Mouse (Mus musculus) neural tube, embryonic 14.5 days (tissue): ENCODE measurements around the gene Kifc5b. TPM values are rescaled to one million over a fixed set of nuclear protein-coding genes. Genes with fewer than 3 reads are reported as not detected.

Experiments used
- ATAC-seq: fragments of 200-750 bp; cut with Nextera tagmentation; 2 replicates; pipeline ENCODE4 v1.8.0; 2017; ENCODE audit warnings: low read depth, mild to moderate bottlenecking, moderate TSS enrichment, moderate library complexity
- H3K27ac ChIP-seq: fragments of 300-500 bp; sonication (generic); 2 replicates; pipeline ENCODE4 v1.5.1; 2014; ENCODE audit warnings: low read depth, mild to moderate bottlenecking, control low read depth, low read length, moderate library complexity, mixed read lengths
- H3K27me3 ChIP-seq: fragments of 300-500 bp; sonication (generic); 2 replicates; pipeline ENCODE4 v1.6.1; 2014; ENCODE audit warnings: low read length; ENCODE audit not compliant: control insufficient read depth, insufficient read depth
- H3K36me3 ChIP-seq: fragments of 300-500 bp; sonication (generic); 2 replicates; pipeline ENCODE4 v1.6.1; 2014; ENCODE audit warnings: low read length, mixed read lengths; ENCODE audit not compliant: control insufficient read depth, insufficient read depth
- H3K4me1 ChIP-seq: fragments of 300-500 bp; sonication (generic); 2 replicates; pipeline ENCODE4 v1.6.1; 2014; ENCODE audit warnings: low read length; ENCODE audit not compliant: control insufficient read depth, insufficient read depth
- H3K4me2 ChIP-seq: fragments of 300-500 bp; sonication (generic); 2 replicates; pipeline ENCODE4 v1.6.1; 2014; ENCODE audit warnings: mild to moderate bottlenecking, low read depth, low read length, control low read depth
- H3K4me3 ChIP-seq: fragments of 300-500 bp; sonication (generic); 2 replicates; pipeline ENCODE4 v1.5.1; 2014; ENCODE audit warnings: low read depth, low read length, control low read depth, mixed read lengths
- H3K9ac ChIP-seq: fragments of 300-500 bp; sonication (generic); replicated peaks from 2 replicates; pipeline ENCODE4 v1.6.1; 2014; ENCODE audit warnings: low read depth, mild to moderate bottlenecking, control low read depth, low read length, mixed read lengths
- H3K9me3 ChIP-seq: fragments of 300-500 bp; sonication (generic); 2 replicates; pipeline ENCODE4 v1.6.1; 2016; ENCODE audit warnings: low read length; ENCODE audit not compliant: control insufficient read depth
- WGBS: fragments of 180-500 bp; shearing (Covaris S2); extraction: QIAGEN DNeasy Blood & Tissue Kit; methylation state at CpG from one replicate; pipeline ENCODE4 v1.1.7; 2014; 5-methylcytosine and 5-hydroxymethylcytosine counted together
- polyA plus RNA-seq: library from polyadenylated mRNA; unstranded; fragments of >200 nt; fragmentation: Nextera tagmentation; extraction: Ambion mirVana; gene quantifications from 2 replicates; pipeline ENCODE4 v1.2.1, GENCODE M21; 2014

Kifc5b gene
- polyA plus RNA-seq, 1 experiment from 2014 or later = 2.8 TPM

DNA sequence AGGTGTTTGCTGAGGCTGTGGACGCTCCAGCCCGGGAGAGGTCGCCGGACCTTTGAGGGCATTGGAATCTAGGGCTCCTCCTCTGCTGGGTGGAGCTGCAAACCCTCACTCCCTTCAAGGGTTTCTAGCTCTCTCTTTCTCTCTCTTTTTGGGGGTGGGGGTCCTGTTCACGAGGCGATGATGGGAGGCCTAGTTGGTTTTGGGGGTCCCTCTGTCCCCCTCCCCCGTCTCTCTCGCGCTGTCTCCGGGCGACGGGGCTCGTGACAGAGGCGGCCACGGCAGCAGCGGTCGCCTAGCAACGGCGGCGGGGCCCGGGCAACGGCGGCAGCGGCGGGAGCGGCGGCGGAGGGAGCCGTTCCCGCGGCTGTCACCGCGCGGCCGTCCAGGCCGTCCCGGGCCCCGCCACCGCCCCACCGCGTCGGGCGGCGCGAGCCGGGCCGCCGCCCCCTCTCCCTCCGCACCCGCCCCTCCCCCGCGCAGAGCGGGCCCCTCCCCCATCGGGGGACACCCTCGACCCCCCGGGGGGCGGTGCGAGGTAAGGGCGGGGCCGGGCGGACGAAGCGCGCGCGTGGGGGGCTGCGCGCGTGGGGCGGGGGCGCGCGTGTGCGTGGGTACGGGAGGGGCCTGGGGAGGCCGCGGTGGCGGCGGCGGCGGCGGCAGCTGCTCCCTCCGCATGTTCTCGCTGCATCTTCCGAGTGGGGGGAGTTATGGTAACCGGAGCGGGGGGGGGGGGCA is 31.6 kb downstream of the Kifc5b start:
- peak overlapping the region; percentile 59 for H3K4me3 ChIP-seq
- H3K36me3 ChIP-seq = no peaks in the 10 kb centered on the region
- H3K9me3 ChIP-seq = no peaks in the 10 kb centered on the region
- H3K9ac ChIP-seq = peak overlapping the region; percentile 76
- no peak for ATAC-seq
- H3K4me1 ChIP-seq = peaks cover 66% of the 10 kb centered on the region
- peak overlapping the region; percentile 89 for H3K27ac ChIP-seq
- 3% methylated on average over 12 of the region's 87 CpGs for WGBS
- peak overlapping the region; percentile 82 for H3K4me2 ChIP-seq
- no peaks in the 10 kb centered on the region for H3K27me3 ChIP-seq

DNA sequence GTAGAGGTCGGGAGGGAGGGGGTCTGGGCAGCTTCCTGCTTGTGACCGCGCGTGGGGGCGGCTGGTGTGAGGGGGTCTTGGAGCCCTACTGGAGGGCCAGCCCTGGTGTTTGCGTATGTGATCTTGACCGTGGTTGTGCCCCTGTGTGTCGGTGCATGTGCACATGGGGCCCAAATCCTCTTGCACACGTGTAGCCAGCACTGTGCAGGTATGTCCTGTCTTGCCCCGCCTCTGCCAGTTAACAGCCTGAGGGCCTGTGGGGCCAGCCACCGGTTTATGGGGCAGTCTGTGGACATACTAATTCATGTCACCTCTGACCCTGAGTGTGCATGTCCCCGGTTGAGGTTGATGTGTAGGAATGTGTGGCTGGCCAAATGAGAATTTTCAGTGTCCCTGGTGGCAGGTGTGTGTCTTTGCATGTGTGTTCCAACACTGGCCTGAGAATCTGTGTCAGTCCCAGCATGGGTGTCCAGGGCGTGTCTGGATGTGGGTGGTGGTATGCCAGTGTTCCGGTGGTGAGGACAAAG is 32.2 kb downstream of the Kifc5b start:
- Histone ChIP-seq H3K4me3 (peak overlapping the region; percentile 59), H3K4me1 (peaks cover 72% of the 10 kb centered on the region), H3K9me3 (no peaks in the 10 kb centered on the region), H3K9ac (peak overlapping the region; percentile 76), H3K27ac (peak overlapping the region; percentile 89), H3K4me2 (peak overlapping the region; percentile 82), H3K27me3 (no peaks in the 10 kb centered on the region), H3K36me3 (no peaks in the 10 kb centered on the region)
- 0 out of 2 replicates have a peak, but pooled peaks have one; percentile 15 for ATAC-seq
- 8% methylated on average over 12 of the region's 14 CpGs for WGBS

- no peak overlapping the region; the same call in 1 of the 2 replicates for H3K9ac ChIP-seq
- no peak overlapping the region for H3K27ac ChIP-seq
- peaks cover 2% of the 10 kb centered on the region for H3K36me3 ChIP-seq
- H3K4me2 ChIP-seq = peak overlapping the region; percentile 82
- no peak for ATAC-seq
- no peaks in the 10 kb centered on the region for H3K9me3 ChIP-seq
- H3K4me1 ChIP-seq = peaks cover 72% of the 10 kb centered on the region
- peak overlapping the region; percentile 59; the same call in 1 of the 2 replicates for H3K4me3 ChIP-seq
- WGBS = 37% methylated on average over 5 of the region's 5 CpGs
- H3K27me3 ChIP-seq = no peaks in the 10 kb centered on the region
Observed at GRCm38 (mm10) chr17:26949866-26950265, 33.0 kb downstream of the Kifc5b start.

DNA sequence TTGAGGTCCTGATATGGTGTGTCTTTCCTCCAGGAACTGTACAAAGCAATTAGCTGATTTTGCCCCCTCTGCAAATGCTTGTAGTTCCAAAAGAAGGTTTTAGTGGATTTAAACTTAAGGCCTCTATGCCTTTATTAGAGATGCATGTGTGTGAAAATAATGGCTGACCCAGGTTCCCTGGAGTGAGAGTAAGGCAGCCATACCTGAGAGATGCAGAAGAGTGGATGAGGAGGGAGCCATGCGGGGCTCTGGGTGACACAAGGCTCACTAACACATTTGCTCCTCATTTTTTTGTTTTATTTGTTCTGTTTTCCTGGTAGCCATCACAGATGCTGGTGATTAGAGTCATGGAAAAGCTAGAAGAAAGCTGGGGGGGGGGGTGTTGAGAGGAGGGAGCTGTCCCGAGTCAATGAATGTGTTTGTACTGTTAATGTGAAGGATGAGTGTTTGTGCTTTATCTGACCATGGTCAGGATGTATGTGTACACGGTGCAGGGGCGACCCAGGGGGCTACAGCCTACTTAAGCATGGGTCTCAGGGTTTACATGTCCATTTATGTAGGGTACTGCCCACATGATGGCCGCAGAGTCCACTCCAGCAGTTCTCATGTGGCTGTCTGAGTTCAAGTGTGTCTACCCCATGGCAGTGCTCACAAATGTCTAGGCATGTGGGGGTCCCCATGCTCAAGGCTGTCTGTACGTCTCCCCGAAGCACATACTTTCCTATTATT is 33.8 kb downstream of the Kifc5b start:
- H3K4me1 ChIP-seq = peaks cover 69% of the 10 kb centered on the region
- H3K4me3 ChIP-seq = peak overlapping the region; percentile 35
- H3K27ac ChIP-seq = peak overlapping the region; percentile 60; the same call in 1 of the 2 replicates
- H3K4me2 ChIP-seq = peak overlapping the region; percentile 89
- H3K9ac ChIP-seq = peak overlapping the region; percentile 51; the same call in 1 of the 2 replicates
- H3K9me3 ChIP-seq = no peaks in the 10 kb centered on the region
- no peak for ATAC-seq
- 31% methylated on average over 7 of the region's 7 CpGs for WGBS
- no peaks in the 10 kb centered on the region for H3K27me3 ChIP-seq
- peaks cover 11% of the 10 kb centered on the region for H3K36me3 ChIP-seq

GRCm38 (mm10) chr17:26951406-26951805 is 34.5 kb downstream of the Kifc5b start:
- Histone ChIP-seq H3K36me3 (peaks cover 14% of the 10 kb centered on the region), H3K4me3 (peak overlapping the region; percentile 35), H3K4me2 (peak overlapping the region; percentile 89), H3K9ac (peak overlapping the region; percentile 51), H3K27me3 (no peaks in the 10 kb centered on the region), H3K4me1 (peaks cover 62% of the 10 kb centered on the region), H3K27ac (peak overlapping the region; percentile 60; the same call in 1 of the 2 replicates), H3K9me3 (no peaks in the 10 kb centered on the region)
- WGBS = 0% methylated on average over 7 of the region's 11 CpGs
- peak; percentile 65; the same call in 1 of the 2 replicates for ATAC-seq

- H3K9me3 ChIP-seq = no peaks in the 10 kb centered on the region
- whole genome bisulfite sequencing = 3% methylated on average over 23 of the region's 23 CpGs
- H3K4me2 ChIP-seq = peak overlapping the region; percentile 89
- 0 out of 2 replicates have a peak, but pooled peaks have one; percentile 26 for ATAC-seq
- H3K4me3 ChIP-seq = peak overlapping the region; percentile 35
- H3K36me3 ChIP-seq = peaks cover 21% of the 10 kb centered on the region
- peaks cover 54% of the 10 kb centered on the region for H3K4me1 ChIP-seq
- H3K27me3 ChIP-seq = no peaks in the 10 kb centered on the region
- peak overlapping the region; percentile 51 for H3K9ac ChIP-seq
- H3K27ac ChIP-seq = peak overlapping the region; percentile 60; the same call in 1 of the 2 replicates
Observed at GRCm38 (mm10) chr17:26951952-26952877, 35.3 kb downstream of the Kifc5b start.

GRCm38 (mm10) chr17:26953201-26953600 is 36.3 kb downstream of the Kifc5b start:
- peaks cover 48% of the 10 kb centered on the region for H3K4me1 ChIP-seq
- peak overlapping the region; percentile 39 for H3K9ac ChIP-seq
- no peaks in the 10 kb centered on the region for H3K9me3 ChIP-seq
- peak overlapping the region; percentile 89 for H3K4me2 ChIP-seq
- peaks cover 26% of the 10 kb centered on the region for H3K36me3 ChIP-seq
- no peak overlapping the region for H3K27ac ChIP-seq
- no peaks in the 10 kb centered on the region for H3K27me3 ChIP-seq
- WGBS = 27% methylated on average over 6 of the region's 6 CpGs
- H3K4me3 ChIP-seq = peak overlapping the region; percentile 35
- ATAC-seq = no peak

DNA sequence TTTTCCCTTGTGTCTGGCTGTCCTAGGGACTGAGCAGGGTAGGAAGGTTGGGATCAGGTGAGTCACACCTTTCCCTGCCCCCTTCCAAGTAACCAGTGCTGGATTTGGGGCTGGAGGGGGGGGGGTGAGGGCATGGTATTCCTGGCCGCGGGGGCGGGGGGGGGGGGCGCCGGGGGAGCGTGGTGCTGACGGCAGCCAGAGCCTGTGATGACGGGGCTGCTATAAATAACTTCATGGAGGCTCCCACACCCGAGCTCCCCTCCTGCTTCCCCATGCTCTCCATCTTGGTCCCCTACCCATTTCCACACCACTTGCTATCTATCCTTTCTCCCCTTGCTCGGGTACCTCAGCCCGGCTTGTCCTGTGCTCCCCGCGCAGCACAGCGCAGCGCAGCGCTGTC is 36.8 kb downstream of the Kifc5b start:
- peak overlapping the region; percentile 13 for H3K4me3 ChIP-seq
- no peaks in the 10 kb centered on the region for H3K9me3 ChIP-seq
- peaks cover 30% of the 10 kb centered on the region for H3K36me3 ChIP-seq
- H3K4me1 ChIP-seq = peaks cover 48% of the 10 kb centered on the region
- 20% methylated on average over 12 of the region's 16 CpGs for WGBS
- H3K4me2 ChIP-seq = peak overlapping the region; percentile 89
- peak overlapping the region; percentile 39; the same call in 1 of the 2 replicates for H3K9ac ChIP-seq
- H3K27me3 ChIP-seq = no peaks in the 10 kb centered on the region
- H3K27ac ChIP-seq = 0 out of 2 replicates have a peak overlapping the region, but pooled peaks have one; percentile 16
- no peak for ATAC-seq
